Mouse (Mus musculus): ENCODE data around the gene Kdm7a.

Gene Kdm7a

DNA sequence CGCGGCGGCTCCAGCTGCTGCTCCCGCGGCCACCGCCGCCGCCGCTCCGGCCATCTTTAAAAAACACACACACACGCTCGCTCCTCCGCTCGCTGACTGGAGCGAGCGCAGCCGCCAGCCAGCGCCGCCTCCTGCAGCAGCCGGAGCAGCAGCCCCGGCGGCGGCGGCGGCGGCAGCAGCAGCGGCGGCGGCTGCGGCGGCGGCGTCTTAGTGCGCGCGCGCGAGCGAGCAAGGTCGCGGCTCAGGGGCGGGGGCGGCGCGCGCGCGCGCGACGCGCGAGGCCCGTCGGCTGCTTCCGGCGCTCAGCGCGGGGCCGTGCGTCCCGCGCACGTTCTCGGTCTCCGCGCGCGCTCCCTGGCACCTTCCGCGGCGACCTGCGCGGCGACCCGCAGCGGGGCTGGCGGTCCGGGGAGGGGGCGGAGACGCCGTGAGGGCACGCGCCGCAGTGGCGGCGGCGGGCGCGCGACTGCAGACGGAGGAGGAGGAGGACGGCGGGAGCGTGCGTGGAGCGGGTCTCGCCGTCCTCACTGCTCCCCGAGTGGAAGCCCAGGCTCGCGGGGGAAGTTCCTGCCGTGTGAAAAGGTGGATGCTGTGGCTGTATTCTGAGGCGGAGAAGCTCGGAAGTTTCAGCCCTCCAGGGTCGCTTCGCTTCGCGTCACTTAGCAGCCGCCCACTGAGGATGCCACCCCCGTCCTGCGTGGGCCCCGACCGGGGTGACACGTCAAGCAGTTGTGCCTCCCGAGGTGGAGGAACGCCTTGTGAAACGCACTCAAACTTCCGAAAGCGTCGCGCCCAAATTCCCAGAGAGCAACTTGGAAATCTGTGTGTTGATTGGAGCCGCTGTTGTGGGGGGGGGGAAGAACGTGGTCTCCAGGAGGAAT is at the start of gene Kdm7a:
Kdm7a (minus strand) TSS at position 209 of the 881 bp plus-strand sequence.
- DNase-seq = peak; percentile 90

DNA sequence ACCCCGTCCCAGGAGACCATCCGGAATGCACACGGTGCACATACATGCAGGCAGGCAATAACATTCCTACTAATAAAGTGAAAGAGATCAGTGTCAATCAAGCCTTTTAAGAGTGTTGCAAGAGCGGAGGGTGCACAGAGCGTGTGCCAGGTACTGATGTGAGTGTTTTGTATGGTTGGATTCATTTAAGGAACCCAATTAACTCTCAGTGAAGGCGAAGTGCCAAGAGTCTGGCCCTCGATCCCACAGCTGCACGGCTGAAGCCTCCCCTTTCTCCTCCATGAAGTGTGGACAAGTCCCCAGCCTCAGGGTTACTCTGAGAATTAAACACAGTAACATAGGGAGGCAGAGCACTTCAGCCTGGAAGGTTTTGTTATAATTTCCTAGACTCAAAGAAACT is 48.7 kb upstream of the Kdm7a start:
- no peak for DNase-seq

DNA sequence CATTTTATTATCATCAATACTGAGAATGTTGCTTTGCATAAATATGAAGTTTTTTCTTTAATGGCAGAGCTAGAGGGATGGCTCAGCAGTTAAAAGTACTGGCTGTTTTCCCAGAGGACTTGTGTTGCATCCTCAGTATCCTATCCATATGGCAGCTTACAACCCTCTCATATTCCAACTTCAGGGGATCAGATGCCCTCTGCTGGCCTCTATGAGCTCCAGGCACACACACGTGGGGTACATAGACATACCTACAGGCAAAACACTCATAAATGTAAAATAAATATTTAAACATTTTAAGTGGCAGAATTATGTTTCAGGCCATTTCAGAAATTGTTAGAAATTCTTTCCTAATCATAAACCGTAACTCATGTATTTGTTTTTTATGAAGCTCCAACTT is 43.5 kb upstream of the Kdm7a start:
- no peak for DNase-seq

DNA sequence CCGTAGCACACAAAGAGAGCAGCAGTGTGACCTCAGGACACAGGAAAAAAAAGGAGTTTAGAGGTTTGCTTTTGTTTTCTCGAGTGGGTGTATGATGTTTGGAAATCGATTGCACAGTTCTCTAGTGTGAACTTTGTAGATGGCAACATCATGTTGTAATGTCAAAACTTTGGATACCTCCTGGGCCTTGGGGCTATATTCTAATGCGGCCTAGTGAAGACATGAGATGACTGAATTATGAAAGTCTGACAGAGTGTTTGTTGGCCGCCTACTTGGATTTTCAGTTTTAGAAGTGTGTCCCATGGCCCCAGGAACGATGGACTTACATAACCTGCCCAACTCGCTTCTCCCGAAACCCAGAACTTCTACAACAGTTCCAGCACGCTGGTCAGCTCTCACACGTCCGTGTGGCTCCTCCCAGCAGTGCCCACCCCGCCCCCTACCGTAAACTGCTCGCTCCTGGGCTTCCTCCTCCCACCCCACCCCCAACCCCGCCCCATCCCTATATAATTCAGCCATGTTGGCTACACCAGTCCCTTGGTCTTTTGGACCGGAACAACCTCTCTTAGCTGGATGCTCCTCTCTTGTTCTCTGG is 42.7 kb upstream of the Kdm7a start:
- DNase-seq = no peak

DNA sequence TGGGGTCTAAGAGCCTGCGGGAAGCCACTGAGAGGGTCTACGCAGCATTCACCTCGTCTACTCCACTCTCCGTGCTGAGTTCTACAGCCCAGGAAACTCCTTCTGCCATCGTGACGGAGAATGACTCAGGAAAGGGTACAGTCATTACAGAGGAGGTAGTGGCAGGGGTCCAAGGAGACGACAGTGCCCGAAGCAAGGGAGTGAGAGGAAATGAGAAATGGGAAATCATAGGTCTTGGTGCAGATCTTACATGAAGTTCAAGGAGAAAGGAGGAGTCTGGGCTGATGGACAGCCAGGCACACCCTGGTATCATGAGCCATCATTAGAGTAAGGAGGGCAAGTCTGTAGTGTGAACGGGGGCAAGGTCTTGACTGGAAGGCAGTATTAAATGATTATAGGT is 37.5 kb upstream of the Kdm7a start:
- no peak for DNase-seq

DNA sequence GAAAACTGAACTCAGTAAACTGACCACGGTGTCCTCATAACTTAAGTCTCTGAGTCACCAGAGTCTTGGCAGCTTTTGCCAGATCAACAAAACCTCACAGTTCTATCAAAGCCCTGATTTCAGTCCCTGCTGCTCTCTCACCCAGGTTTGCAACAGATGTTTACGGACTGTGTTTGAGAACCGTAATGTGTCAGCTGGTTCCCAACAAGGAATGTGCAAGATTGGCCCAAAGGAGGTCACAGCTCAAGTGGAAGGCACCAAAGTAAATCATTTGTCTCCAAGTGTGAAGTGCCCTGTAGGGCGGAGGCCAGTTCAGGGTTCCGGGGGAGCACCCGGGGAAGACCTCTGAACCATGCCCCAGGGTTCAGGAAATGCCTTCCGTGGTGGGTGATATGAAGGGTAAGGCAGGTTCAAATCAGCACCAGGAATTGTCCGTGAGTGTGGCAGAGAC is 36.9 kb upstream of the Kdm7a start:
- DNase-seq = no peak

DNA sequence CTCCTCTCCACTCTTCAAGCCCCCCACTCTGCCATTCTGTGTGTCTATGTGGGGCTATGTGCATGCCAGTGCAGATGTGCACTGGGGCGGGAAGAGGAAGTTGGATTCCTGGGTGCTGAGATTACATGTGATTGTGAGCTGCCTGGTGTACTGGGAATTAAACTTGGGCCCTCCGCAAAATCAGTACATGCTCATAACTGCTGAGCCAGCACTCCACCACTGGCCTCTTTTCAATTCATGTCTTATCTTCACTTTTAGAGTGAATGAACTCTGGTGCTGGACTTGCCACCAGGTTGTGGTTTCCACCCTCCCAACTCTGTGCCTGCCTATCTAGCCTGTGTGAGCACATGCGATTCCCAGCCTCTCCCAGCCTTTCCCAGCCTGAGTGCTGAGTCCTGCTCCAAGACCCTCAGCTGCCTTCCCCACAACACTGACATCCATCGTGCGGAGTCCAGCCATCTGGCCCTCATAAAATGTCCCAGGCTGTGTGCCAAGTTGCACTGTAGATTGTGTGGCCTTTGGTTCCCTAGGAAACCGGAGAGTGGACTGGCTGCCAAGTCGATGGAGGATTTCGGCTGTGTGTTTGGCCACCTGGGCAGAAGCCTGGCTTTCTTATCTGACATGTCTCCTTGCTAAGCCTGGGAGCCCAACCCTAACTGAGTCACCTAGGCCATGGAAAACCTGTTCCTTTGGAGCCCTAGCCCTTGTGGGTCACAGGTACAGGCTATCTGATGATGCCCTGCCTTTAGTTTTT is 36.3 kb upstream of the Kdm7a start:
- peak; percentile 26 for DNase-seq

DNA sequence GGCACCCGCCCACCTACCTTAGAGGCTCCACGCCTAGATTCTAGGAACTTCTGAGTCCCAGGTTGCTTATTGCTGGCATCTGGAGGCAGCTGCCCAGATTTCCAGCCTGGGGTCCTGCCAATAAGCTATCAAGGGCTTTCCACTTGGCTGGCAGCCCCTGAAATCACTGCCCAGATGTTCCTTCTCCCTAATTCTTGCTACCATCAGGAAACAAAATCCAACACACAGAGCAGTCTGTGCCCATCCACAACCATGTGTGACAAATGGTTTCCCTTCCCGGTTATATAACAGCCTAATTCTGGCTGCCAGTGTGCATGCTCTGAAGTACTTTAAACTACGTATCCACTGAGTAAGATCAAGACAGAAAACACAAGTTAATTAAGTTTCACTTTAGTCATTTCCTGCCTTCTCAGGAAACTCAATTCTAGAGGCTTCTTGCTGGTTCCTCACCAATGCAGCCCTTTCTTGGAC is 34.9 kb upstream of the Kdm7a start:
- DNase-seq = peak; percentile 46

DNA sequence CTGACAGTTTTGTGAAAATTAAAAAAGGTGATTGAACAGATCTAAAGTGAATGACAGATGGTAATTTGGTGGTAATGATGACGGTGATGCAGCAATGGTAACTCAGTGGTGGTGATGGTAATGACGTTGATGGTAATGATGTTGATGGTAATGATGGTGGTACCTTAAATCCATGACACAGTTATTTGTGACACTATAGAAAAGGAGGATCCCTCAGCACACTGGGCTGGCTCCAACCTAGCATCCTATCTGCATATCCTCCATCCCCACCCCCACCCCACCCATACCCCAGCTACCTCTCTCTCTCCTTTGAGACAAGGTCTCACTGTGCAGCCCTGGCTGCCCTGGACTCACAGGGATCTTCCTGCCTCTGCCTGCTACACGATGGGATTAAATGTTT is 34.4 kb upstream of the Kdm7a start:
- no peak for DNase-seq

DNA sequence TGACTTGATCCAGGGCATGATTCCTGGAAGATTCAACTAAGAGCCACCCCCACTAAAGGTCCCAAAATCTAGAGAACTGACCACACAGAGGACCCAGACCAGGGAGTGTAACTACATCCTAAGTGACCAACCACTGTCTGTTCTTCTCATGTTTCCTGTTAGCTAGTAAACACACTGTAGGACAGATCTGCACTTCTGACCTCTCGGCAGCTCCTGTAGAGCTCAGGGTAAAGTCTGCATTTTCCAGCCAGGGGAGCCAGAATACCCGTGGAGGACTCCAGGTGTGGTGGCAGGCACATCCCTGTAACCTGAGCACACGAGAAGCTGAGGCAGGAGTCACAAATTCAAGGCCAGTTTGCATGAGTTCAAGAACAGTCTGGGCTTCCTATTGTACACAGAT is 31.3 kb upstream of the Kdm7a start:
- DNase-seq = no peak

DNA sequence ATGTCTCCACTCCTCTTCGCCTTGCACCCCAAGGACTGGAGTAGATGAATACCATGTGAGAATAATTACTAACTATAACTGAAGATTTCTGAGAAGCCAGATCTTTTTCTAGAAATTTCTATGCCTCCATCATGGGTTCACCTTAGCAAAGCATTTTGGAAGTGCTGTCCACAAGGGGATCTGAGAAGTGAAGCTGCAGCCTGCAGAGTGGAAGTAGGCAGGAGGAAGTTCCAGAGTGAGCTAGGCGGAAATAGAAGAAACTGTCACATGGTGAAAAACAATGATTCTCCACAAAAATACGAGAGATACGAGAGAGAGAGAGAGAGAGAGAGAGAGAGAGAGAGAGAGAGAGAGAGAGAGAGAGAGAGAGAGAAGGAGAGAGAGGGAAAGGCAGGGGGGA is 26.0 kb upstream of the Kdm7a start:
- DNase-seq = no peak

DNA sequence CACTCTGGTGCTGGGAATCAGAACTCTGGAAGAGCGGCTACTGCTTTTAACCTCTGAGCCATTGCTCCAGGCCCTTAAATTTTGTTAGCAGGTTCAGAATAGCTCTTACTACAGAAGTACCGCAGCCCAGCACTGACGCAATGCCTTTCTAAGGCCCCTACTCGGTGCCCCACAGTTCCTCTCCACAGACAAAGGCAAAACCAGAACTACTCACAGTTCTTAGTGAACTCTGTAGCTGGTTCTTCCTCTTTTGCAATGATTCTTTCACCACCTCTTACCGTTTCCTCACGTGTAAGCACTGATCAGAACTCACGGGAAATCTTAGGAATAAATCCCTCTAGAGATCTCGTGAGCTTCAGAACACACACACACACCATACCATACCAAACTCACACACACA is 24.1 kb upstream of the Kdm7a start:
- DNase-seq = no peak

DNA sequence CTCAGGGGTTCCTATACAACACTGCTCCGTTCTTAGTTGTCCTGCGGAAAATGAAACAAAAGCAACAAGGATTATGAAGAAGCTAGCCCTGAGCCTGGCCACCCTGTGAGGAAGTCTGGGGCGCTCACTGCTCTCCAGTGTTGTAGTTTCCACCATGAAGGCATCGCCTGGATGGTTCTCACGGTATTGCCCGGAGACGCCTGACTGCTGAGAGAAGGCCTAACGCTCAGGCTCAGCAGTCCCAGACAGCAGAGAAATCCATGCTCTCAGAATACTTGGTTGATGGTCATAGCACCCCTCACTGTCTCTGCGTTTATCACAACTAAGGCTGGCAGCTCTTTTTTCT is 20.0 kb upstream of the Kdm7a start:
- DNase-seq = no peak

DNA sequence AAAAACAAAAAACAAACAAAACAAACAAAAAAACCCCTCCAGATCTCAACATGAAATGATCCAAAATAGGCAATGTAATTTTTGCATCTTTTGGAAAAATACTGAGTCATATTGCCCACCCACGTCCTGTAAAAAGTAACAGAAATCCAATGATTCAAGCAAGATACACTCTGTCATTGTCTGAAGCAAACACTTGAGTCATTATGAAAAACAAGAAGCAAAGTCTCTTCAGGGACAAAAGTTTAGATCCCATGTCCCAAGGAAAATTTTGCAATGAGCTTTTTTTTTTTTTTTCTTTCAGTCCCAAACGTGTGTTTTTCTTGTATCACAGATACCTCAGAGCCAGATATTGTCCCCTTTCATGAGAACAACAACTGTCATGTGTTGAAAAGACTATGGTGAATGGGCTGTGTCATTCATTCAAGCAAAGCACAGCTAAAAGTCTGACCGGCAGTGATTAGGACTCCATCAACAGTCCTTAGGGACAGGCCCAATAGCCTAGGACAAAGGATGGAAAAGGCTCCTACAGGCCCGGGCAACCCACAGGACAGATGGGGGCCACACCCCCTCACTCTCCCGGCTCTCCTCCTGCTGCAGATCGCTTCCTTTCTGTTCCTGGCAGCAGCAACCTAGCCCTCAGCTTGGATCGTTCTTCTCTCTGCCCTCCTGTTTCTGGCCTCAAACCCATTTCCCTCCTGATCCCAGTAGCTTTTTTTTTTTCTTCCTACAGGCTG is 19.5 kb upstream of the Kdm7a start:
- DNase-seq = no peak

DNA sequence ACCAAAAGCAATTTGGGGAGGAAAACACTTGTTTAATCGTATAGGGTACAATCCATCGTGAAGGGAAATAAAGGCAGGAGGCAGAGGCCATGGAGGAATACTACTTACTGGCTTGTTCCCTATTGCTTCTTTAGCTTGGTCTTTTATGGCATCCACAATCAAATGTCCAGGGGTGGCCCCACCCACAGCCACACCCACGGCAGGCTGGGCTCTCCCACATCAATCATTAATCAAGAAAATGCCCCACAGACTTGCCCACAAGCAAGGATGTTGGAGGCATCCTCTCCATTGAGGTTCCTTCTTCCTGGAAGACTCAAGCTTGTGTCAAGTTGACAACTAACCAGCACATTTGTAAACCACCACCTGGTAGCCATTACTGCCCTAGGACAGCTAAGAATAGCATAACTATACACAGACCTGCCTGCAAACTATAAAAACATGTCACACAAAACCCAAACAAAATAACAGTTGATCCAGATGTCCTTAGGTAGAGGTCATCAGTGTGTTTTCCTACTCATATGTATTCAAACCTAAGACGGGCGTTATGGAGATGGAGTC is 16.8 kb upstream of the Kdm7a start:
- no peak for DNase-seq

DNA sequence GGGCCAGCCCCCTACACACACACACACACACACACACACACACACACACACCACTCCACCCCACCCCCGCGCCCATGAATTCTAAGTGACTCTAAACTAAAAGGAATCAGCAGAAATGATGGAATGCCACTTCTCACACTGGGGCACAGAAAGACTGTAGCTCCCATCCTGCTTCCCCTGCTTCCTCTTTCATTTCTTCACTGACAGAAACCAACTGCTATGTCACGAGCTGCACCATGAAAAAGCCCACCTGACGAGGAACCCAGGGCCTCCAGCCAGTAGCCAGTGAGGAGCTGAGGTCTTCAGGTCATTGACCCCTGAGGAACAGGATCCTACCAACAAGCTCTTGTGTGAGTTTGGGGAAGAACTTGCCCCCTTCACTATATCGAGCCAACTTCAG is 15.9 kb upstream of the Kdm7a start:
- no peak for DNase-seq

DNA sequence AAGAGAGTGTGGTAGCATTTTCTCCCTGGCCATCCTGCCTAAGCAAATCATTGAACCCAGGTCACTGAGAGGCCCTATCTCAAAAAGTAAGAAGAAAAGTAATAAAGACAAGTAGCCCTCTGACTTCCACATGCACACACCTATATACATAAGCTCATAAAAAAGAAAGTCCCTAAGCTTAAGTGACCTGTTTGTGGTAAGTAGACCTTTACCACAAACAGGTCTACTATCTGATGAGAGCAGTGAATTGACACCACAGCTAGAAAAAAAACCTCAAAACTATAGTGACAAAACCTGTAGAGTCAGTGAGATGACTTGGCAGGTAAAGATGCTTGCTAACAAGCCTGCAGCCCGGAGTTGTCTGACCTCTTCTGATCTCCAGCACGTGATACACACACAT is 11.4 kb upstream of the Kdm7a start:
- DNase-seq = no peak

DNA sequence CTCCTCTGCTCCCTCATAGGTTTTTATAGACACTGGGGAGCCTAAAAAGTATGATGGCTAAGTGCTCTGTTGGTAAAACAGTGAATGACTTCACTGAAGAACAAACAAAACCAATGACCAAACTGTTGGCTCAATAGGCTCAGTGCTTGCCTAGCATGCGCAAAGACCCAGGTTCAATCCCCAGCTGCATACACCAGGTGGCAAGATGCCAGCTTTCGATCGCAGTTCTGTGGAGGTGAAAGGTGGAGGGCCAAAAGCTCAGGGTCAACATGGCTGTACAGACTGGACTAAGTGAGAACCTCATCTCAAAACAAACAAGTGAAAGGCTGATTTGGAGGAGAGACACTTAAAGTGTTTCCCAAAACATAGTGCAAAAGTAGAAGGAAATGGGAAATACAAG is 10.5 kb upstream of the Kdm7a start:
- no peak for DNase-seq

DNA sequence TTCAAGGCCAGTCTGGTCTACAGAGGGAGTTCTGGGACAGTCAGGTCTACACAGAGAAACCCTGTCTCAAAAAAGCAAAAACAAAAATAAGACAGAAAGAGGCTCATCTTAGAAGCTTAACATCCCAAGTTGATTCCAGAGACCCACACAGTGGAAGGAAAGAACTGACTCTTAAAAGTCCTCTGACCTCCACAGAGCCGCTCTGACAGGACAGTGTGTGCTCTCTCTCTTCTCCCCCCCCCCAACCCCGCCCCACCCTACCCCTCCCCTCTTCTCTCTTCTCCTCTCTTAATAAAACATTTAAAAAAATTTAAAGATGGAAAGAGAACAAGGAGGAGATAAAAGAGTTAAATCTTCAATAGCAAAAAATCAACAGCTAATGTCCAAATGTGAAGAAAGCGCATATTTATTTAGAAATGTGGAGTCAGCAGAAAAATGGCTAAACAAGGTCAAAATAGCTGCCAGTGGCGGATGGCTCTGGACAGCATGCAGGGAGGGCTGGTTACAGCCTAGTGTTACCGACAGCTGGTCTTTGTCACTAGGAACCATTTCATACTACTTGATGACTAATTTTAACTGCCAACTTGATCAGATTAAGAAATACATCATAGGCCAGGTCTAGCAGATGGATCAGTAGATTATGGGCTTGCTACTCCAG is 8.5 kb upstream of the Kdm7a start:
- no peak for DNase-seq

DNA sequence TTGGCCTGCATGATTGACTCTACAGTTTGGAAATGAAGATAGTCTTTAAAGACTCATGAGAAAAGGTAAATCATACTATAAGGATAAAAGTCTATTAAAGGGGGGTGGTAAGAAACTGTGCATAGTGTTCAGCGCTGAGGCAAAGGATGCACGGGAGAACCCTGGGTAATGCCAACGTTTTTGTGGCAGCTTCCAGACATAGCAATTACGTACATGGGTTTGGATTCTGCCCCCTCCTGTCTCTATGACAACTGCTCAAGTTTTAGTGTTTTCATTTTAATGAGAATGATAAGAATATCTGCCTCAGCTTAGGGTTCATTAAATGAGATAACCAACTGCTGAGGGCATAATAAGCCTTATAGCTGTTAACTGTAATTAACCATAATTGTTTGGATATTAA is 3.1 kb upstream of the Kdm7a start:
- no peak for DNase-seq

DNA sequence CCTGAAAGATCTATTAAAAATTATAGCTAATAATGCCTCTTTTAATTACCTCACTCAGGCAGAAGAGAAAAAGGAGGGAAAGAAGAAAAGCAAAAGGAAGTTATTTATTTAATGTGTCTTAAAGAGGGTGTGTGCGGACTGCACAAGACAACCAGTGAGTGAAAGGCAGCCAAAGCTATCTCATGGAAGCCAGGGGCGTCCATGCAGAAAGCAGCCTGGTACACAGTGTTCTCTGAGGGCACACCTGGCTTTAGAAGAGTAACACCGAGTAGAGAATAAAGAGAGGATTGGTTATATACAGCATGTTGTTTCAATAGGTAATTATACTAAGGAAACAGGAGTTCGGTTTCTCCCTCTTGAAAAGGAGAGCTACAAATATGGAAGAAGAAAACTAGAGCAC is 1.6 kb upstream of the Kdm7a start:
- DNase-seq = no peak

Measured in right cerebral cortex, adult 18-20 months (tissue).